Mouse (Mus musculus) neural tube, embryonic 12.5 days (tissue): ENCODE measurements around the gene Il6. TPM values are rescaled to one million over a fixed set of nuclear protein-coding genes. Genes with fewer than 3 reads are reported as not detected.
"Not testable (repeated sequence)": the region's sequence is repeated elsewhere in the genome, so short reads cannot be mapped to it uniquely, and the experiment has no call there.

ENCODE experiments used
- ATAC-seq: fragments of 200-750 bp; cut with Nextera tagmentation; 2 replicates; pipeline ENCODE4 v1.8.0; 2017; ENCODE audit warnings: low read depth, mild to moderate bottlenecking, moderate TSS enrichment, moderate library complexity; ENCODE audit not compliant: low FRiP score
- H3K27ac ChIP-seq: fragments of 300-500 bp; sonication (generic); 2 replicates; pipeline ENCODE4 v1.5.1; 2016
- H3K27me3 ChIP-seq: fragments of 300-500 bp; sonication (generic); replicated peaks from 2 replicates; pipeline ENCODE4 v1.6.1; 2016; ENCODE audit warnings: mild to moderate bottlenecking
- H3K36me3 ChIP-seq: fragments of 300-500 bp; sonication (generic); 2 replicates; pipeline ENCODE4 v1.6.1; 2016; ENCODE audit warnings: mild to moderate bottlenecking
- H3K4me1 ChIP-seq: fragments of 300-500 bp; sonication (generic); 2 replicates; pipeline ENCODE4 v1.6.1; 2016
- H3K4me2 ChIP-seq: fragments of 300-500 bp; sonication (generic); replicated peaks from 2 replicates; pipeline ENCODE4 v1.6.1; 2016; ENCODE audit warnings: mild to moderate bottlenecking
- H3K4me3 ChIP-seq: fragments of 300-500 bp; sonication (generic); 2 replicates; pipeline ENCODE4 v1.5.1; 2016
- H3K9ac ChIP-seq: fragments of 300-500 bp; sonication (generic); 2 replicates; pipeline ENCODE4 v1.6.1; 2016; ENCODE audit warnings: mild to moderate bottlenecking
- H3K9me3 ChIP-seq: fragments of 300-500 bp; sonication (generic); 2 replicates; pipeline ENCODE4 v1.6.1; 2016; ENCODE audit warnings: mild to moderate bottlenecking
- WGBS: fragments of 180-500 bp; shearing (Covaris S2); methylation state at CpG from one replicate; pipeline ENCODE4 v1.1.7; 2016; 5-methylcytosine and 5-hydroxymethylcytosine counted together
- polyA plus RNA-seq: library from polyadenylated mRNA; unstranded; fragments of >200 nt; fragmentation: Nextera tagmentation; extraction: Ambion mirVana; gene quantifications from 2 replicates; pipeline ENCODE4 v1.2.1, GENCODE M21; 2016

Il6 gene
- not detected in 2 replicates for polyA plus RNA-seq

DNA sequence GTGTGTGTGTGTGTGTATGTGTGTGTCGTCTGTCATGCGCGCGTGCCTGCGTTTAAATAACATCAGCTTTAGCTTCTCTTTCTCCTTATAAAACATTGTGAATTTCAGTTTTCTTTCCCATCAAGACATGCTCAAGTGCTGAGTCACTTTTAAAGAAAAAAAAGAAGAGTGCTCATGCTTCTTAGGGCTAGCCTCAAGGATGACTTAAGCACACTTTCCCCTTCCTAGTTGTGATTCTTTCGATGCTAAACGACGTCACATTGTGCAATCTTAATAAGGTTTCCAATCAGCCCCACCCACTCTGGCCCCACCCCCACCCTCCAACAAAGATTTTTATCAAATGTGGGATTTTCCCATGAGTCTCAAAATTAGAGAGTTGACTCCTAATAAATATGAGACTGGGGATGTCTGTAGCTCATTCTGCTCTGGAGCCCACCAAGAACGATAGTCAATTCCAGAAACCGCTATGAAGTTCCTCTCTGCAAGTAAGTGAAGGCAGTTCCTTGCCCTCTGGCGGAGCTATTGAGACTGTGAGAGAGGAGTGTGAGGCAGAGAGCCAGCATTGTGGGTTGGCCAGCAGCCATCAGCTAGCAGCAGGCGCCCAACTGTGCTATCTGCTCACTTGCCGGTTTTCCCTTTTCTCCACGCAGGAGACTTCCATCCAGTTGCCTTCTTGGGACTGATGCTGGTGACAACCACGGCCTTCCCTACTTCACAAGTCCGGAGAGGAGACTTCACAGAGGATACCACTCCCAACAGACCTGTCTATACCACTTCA lies at the start of gene Il6:
TSS of gene Il6 (plus strand) at position 389 of the 778 bp plus-strand sequence.
- 73% methylated on average over 16 of the region's 16 CpGs for WGBS
- Histone ChIP-seq H3K36me3 (no peaks in the 10 kb centered on the region), H3K9me3 (no peaks in the 10 kb centered on the region), H3K9ac (no peak within 1 kb of the TSS), H3K4me1 (no peaks in the 10 kb centered on the region), H3K27me3 (no peaks in the 10 kb centered on the region), H3K4me2 (no peak within 1 kb of the TSS), H3K4me3 (no peak within 1 kb of the TSS), H3K27ac (no peak within 1 kb of the TSS)
- no peak for ATAC-seq

DNA sequence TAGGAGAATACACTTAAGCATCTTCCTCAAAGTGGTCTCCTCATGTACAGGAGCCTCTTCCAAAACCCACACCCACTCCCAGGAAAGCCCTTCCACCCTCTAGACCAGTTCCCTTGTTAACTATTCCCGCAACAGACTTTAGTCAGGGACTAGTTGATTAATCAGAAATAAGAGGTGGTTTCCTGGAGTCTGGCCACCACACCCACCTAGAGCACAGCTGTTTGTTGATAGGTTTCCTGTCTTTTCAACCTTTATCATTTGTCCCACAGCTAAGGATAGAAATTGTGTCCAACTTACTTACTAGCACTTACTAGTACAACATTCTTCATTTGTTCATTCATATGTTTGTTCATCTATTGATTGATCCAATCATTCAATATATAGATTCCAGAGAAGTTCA lies 49.4 kb upstream of the Il6 start:
- no peak overlapping the region for H3K27ac ChIP-seq
- ATAC-seq: no peak

DNA sequence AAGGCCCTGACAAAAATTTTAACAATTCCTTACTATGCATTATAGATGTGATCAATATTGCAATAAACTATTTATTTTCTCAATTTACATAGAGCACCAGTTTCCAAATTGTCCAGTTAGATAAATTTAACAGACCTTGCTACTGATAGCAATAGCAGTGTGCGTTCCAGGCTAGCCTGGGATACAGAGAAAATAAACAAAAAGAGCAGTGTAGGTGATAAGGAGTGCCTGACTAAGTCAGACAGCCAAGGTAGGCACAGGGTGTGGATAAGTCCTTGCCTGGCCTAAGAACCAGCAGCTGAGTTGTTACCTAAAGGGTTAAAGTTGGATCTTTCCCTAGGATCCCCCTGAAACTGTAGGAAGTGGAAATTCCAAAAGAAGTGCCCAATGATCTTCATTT lies 42.7 kb upstream of the Il6 start:
- Histone ChIP-seq H3K9me3 (no peaks in the 10 kb centered on the region), H3K4me3 (no peak overlapping the region), H3K27me3 (no peaks in the 10 kb centered on the region), H3K4me2 (no peak overlapping the region), H3K9ac (no peak overlapping the region), H3K4me1 (no peaks in the 10 kb centered on the region), H3K27ac (no peak overlapping the region), H3K36me3 (no peaks in the 10 kb centered on the region)
- no peak for ATAC-seq
- WGBS: 87% methylated on average over 1 of the region's 1 CpGs

More for the DNA sequence above, 49.4 kb upstream of the Il6 start:
- Histone ChIP-seq H3K27me3 (no peaks in the 10 kb centered on the region), H3K4me3 (no peak overlapping the region), H3K4me1 (no peaks in the 10 kb centered on the region), H3K4me2 (no peak overlapping the region), H3K9ac (no peak overlapping the region), H3K36me3 (no peaks in the 10 kb centered on the region), H3K9me3 (no peaks in the 10 kb centered on the region)
- WGBS: 100% methylated on average over 1 of the region's 1 CpGs

DNA sequence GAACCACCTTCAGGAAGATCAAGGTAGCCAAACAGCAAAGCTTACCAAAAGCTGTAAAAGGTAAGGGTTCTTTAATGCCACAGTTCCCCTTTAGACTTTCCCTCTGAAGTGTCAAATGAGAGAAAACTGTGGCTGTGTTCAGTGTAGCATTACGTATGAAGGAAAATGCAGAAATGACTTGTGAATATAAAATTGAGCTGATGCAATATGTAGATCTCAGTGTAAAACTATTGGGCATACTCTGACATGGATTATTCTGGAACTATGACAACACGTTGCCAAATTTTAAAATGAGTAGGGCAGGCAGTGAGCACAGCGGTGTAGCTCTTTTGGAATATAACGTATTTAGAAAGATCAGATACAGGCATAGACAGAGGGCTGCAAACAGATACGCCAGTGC lies 40.1 kb upstream of the Il6 start:
- Histone ChIP-seq H3K9ac (no peak overlapping the region), H3K4me3 (no peak overlapping the region), H3K4me1 (no peaks in the 10 kb centered on the region), H3K27me3 (no peaks in the 10 kb centered on the region), H3K27ac (no peak overlapping the region), H3K36me3 (no peaks in the 10 kb centered on the region), H3K9me3 (no peaks in the 10 kb centered on the region), H3K4me2 (no peak overlapping the region)
- WGBS: 94% methylated on average over 5 of the region's 5 CpGs
- no peak for ATAC-seq

DNA sequence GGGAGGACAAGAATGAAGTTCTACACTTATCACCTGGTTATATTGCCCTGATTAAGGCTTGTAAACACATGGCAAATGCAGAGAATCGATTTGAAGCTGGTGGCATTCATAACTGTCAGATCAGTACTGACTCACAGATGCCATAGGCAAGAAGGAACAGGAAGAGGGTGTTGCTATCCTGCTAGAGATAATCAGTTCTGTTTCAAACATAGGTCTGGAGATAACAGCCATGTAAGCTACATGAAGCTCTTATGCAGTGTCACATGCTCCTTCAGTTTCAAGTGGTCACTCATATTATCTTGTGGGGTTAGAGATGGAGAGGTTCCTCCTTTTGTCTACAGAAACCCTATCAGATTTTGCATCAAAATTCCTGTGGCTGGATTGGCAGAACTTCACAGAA lies 39.4 kb upstream of the Il6 start:
- Histone ChIP-seq H3K4me1 (no peaks in the 10 kb centered on the region), H3K27me3 (no peaks in the 10 kb centered on the region), H3K4me3 (no peak overlapping the region), H3K27ac (no peak overlapping the region), H3K4me2 (no peak overlapping the region), H3K9ac (no peak overlapping the region), H3K36me3 (no peaks in the 10 kb centered on the region), H3K9me3 (no peaks in the 10 kb centered on the region)
- ATAC-seq: no peak
- WGBS: 80% methylated on average over 1 of the region's 1 CpGs

DNA sequence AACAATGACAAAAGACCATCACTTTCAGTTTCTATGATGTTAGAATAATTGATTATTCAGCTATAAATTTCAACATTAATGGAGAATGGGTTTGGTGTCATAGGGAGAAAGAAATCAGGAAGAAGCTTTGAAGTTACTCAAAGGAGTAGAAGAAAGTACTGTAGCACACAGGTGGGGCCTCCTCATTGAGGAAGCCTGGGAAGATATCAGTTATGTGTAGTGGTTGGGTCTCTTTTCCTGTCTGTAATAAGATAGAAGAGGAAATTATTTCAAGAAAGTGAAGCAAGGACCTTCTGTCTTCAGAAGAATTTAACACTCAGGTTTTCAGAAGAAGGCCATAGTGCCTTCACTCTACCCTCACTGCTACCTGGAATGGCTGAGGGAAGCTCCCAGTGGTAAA lies 38.8 kb upstream of the Il6 start:
- no peaks in the 10 kb centered on the region for H3K27me3 ChIP-seq
- no peak overlapping the region for H3K9ac ChIP-seq
- H3K36me3 ChIP-seq: no peaks in the 10 kb centered on the region
- H3K4me2 ChIP-seq: no peak overlapping the region
- H3K9me3 ChIP-seq: no peaks in the 10 kb centered on the region
- H3K27ac ChIP-seq: no peak overlapping the region
- H3K4me3 ChIP-seq: no peak overlapping the region
- no peak for ATAC-seq
- H3K4me1 ChIP-seq: no peaks in the 10 kb centered on the region

DNA sequence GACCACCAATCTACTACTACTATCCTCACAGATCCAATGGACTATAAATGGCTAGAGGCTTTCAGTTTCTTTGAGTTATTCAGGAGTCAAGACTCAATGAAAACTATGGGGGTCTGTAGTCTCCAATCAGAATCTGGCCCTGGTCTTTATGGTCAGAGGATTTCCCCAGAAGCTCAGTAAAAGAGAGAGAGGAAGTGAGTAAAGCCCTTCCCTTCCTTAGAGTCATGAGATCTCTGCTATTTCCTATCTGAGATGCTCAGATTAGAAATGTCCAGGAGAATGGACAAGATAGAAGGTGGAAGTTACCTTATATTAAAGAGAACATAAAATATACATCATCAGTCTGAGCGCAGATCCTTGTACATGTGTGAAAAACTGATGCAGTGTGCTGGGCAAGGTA lies 19.3 kb upstream of the Il6 start:
- H3K27me3 ChIP-seq: no peaks in the 10 kb centered on the region
- H3K4me3 ChIP-seq: no peak overlapping the region
- H3K9ac ChIP-seq: no peak overlapping the region
- no peaks in the 10 kb centered on the region for H3K9me3 ChIP-seq
- no peak for ATAC-seq
- WGBS: 98% methylated on average over 1 of the region's 1 CpGs
- H3K36me3 ChIP-seq: no peaks in the 10 kb centered on the region
- no peak overlapping the region for H3K4me2 ChIP-seq
- H3K4me1 ChIP-seq: no peaks in the 10 kb centered on the region
- no peak overlapping the region for H3K27ac ChIP-seq

DNA sequence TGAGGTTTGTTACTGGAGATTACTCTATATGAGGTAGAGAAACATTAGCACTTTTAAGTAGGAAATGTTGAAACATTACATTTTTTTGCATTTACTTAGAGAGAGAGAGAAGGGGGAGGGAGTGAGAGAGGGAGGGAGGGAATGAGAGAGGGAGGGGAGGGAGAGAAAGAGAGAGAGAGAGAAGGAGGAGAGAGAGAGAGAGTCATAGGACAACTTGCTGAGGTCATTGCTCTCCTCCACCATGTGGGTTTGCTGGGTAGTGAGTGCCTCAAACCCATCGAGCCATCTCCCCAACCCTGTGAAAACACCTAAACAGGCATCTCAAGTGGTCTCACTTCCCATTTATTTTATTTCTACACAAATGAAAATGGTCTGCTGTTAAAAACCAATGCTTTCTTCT lies 18.6 kb upstream of the Il6 start:
- no peak overlapping the region for H3K9ac ChIP-seq
- no peaks in the 10 kb centered on the region for H3K27me3 ChIP-seq
- no peak overlapping the region for H3K4me3 ChIP-seq
- H3K36me3 ChIP-seq: no peaks in the 10 kb centered on the region
- H3K4me1 ChIP-seq: no peaks in the 10 kb centered on the region
- H3K27ac ChIP-seq: no peak overlapping the region
- ATAC-seq: no peak
- WGBS: 79% methylated on average over 1 of the region's 1 CpGs
- H3K9me3 ChIP-seq: no peaks in the 10 kb centered on the region
- H3K4me2 ChIP-seq: no peak overlapping the region

DNA sequence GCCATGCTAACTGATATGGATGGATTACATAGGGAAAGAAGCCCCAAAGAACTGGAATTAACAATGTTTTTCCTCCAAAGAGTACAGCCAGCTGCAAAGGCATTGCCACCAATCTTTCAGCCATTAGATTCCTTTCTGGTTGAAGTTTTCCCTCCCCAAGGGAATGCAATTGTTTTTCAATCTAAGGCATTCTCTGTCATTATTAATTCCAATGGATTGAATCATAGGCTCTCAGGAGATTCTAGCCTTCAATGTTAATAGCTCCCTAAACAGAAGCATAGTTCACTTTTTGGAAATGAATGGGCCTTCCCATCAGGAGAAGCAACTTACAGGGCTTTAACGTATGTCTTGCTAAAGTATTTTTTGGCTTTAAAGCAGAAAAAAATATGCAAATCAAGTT lies 15.6 kb upstream of the Il6 start:
- H3K4me1 ChIP-seq: no peaks in the 10 kb centered on the region
- WGBS: 86% methylated on average over 1 of the region's 1 CpGs

DNA sequence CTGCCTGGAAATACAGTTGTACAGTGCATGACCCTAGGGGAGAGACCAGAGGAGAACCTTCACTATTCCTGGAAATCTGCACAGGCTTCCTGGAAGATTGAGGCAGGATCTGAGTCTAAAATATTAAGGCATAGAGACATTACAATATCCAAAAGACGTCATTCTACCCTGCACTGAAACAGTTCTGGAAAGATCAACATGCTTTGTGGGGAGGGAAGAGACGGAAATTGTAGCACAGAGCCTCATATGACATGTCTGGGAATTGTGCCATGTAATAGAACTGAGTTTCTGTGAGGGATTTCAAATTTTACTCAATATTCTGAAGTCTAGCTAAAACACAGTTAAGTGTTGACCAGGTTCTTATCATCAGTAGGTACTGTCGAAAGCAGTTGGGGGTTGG lies 12.0 kb upstream of the Il6 start:
- H3K27ac ChIP-seq: no peak overlapping the region
- H3K4me1 ChIP-seq: no peaks in the 10 kb centered on the region
- no peak overlapping the region for H3K4me2 ChIP-seq
- no peak overlapping the region for H3K9ac ChIP-seq
- WGBS: 85% methylated on average over 3 of the region's 3 CpGs
- H3K27me3 ChIP-seq: no peaks in the 10 kb centered on the region
- H3K36me3 ChIP-seq: no peaks in the 10 kb centered on the region
- no peak overlapping the region for H3K4me3 ChIP-seq
- no peaks in the 10 kb centered on the region for H3K9me3 ChIP-seq
- ATAC-seq: no peak

More for the DNA sequence above, 15.6 kb upstream of the Il6 start:
- Histone ChIP-seq H3K9me3 (no peaks in the 10 kb centered on the region), H3K36me3 (no peaks in the 10 kb centered on the region), H3K27me3 (no peaks in the 10 kb centered on the region), H3K9ac (no peak overlapping the region), H3K4me2 (no peak overlapping the region), H3K27ac (no peak overlapping the region), H3K4me3 (no peak overlapping the region)
- ATAC-seq: no peak

DNA sequence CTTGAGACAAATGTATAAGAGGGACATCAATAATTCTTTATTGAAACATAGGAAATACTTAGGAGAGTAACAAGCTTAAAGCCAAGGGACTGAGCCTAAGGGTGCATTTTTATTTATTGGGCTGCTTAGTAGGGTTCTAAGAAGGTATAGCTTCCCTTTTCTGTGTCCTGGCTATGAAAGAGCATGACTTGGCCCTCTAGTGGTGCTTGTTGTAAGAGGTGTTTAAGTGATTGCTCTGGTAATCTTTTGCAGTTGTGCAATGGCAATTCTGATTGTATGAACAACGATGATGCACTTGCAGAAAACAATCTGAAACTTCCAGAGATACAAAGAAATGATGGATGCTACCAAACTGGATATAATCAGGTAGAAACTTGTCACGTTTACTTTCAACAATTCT lies 1.7 kb downstream of the Il6 start:
- no peaks in the 10 kb centered on the region for H3K36me3 ChIP-seq
- no peaks in the 10 kb centered on the region for H3K4me1 ChIP-seq
- no peak overlapping the region for H3K4me3 ChIP-seq
- H3K9me3 ChIP-seq: no peaks in the 10 kb centered on the region
- H3K4me2 ChIP-seq: no peak overlapping the region
- no peak overlapping the region for H3K27ac ChIP-seq
- no peaks in the 10 kb centered on the region for H3K27me3 ChIP-seq
- WGBS: 75% methylated on average over 2 of the region's 2 CpGs
- ATAC-seq: no peak
- no peak overlapping the region for H3K9ac ChIP-seq

DNA sequence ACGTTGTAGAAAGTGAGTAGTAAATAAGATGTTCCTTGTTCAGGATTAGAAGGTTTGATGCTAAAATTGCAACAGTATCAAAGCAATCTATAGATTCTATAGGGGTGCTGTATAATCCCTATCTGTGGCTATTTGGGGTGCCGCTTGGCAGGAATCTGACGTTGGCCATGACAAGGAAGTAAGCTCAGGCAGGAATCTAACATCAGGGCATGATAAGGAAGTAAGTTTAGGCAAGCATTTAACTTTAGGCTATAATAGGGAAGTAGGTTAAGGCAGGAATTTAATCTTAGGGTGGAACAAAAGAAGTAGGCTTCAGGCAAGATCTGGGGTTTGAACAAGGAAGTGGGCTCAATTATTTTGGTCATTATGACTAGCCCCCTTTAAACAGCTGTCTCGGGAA lies 22.9 kb downstream of the Il6 start:
- not testable (repeated sequence) for H3K36me3 ChIP-seq, H3K27ac ChIP-seq, ATAC-seq, H3K9ac ChIP-seq, H3K27me3 ChIP-seq, H3K9me3 ChIP-seq, H3K4me2 ChIP-seq, H3K4me1 ChIP-seq, H3K4me3 ChIP-seq
- 92% methylated on average over 4 of the region's 4 CpGs for WGBS

DNA sequence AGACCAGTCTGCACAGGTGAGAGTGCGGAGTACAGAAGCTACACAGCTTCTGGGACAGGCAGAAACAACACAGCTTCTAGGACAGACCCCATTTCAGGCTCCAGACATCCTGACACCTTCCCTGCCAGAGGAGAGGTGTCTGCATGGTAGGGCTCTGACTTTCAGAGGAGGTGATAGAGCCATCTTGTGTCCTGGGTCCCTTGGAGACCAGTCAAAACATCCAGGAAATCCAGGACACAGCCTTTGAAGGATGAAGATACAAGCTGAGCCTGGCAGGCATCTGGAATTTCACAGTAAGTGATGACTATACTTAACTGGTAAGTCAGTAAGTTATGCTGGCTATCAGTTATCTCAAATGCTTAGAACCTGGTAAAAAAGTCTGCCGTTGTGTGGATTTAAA lies 24.2 kb downstream of the Il6 start:
- not testable (repeated sequence) for H3K27ac ChIP-seq, H3K27me3 ChIP-seq, ATAC-seq, H3K9ac ChIP-seq, H3K4me3 ChIP-seq, H3K4me2 ChIP-seq, H3K4me1 ChIP-seq, H3K9me3 ChIP-seq, H3K36me3 ChIP-seq
- 95% methylated on average over 2 of the region's 2 CpGs for WGBS
